Mouse (Mus musculus): ENCODE measurements at regions not wholly inside any gene's neighbourhood (a gene's known extent, or its start where the extent isn't known, plus 50 kb on each side); places are given as distances from the start of the nearest gene placed in this dataset.

GRCm38 (mm10) chr11:21478191-21478590, 93.8 kb upstream of the Wdpcp start:
- no peak for DNase-seq

DNA sequence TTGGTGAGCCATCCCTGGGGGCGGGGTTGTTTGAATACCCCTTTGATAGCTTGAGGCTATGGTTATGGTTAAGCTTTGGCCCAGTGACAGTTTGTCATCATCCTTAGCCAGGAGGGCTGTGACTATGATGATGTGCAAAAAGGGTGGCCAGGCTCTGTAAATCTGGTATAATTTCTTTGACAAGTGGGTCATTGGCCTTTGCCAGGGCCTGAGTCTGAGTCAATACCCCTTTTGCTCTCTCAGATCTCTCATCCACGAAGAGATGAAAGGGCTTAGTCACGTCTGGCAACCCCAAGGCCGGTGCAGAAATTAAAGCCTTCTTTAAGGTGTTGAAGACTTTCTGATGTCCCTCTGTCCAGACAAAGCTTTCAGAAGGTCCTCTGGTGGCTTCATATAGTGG, 99.7 kb upstream of the Ugp2 start:
- DNase-seq, result no peak

DNA sequence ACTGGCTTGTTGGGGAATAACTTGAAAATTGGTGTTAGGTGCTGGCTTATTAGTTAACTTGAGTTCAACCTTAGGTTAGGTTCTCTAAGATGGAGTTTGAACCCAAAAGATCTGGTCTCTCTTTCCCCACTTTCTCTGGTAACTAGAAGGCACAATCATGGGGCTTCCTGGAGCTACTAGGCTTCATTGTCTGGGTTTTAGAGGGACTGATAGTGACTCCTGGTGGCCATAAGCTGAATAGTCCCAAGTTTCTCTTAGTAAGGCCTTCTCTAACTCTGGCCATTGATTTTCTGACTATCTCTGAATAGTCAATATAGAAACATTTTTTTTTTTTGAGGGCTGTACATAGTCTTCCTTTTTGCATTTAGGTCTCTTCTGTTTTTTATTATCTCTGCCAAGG, 97.5 kb upstream of the Ugp2 start:
- DNase-seq, result no peak

- no peak for DNase-seq
Observed at GRCm38 (mm10) chr11:21460011-21460410, 89.0 kb upstream of the Ugp2 start.

DNA sequence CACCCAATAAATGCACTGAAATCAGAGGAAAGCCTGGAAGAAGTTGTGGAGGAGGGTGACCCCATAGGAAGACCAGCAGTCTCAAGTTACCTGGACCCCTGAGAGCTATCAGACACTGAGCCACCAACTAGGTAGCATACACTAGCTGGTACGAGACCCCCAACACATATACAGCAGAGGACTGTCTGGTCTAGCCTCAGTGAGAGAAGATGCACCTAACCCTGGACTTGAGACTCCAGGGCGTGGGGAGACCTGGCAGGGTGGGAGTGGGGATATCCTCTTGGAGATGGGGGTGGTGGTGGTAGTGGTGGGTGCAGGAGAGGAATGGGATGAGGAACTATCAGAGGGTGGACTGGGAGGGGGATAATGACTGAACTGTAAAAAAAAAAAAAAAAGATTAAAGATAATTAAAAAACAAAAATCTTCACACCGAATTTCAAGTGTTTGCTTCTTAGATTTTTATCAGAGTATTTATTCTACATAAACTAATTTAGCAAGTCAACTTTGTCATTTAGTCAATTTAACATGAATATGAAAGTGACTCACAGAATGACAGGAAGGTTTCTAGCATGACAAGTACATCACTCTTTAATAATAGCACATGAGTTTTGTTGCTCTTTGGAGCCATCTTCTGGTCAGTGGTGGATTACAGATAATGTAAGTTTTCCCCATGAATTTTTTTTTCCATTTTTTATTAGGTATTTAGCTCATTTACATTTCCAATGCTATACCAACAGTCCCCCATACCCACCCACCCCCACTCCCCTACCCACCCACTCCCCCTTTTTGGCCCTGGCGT, 82.5 kb upstream of the Ugp2 start:
- peak; percentile 43 for DNase-seq

- peak; percentile 13 for DNase-seq
Observed at GRCm38 (mm10) chr11:21433726-21434125, 62.7 kb upstream of the Ugp2 start.

DNA sequence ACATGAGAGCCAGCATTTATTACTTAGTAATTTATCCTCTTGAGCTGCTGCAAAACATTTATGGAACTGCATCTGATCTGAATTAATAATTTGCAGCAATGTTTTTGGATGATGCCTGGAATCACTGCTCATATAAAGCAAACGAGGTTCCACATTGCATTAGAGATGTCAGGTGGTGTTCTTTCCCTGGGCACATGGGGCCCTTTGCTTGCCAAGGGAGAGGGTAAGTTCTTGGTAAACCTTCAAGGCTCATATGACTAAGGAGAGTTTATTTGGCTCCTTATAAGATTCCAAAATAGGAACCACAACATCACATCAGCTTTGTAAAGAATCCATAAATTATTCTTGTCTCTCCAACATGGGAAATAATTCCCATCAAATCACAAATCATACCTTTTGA, 59.0 kb upstream of the Ugp2 start:
- DNase-seq, result no peak

GRCm38 (mm10) chr11:21428749-21429148, 57.7 kb upstream of the Ugp2 start:
- peak; percentile 68 for DNase-seq

DNA sequence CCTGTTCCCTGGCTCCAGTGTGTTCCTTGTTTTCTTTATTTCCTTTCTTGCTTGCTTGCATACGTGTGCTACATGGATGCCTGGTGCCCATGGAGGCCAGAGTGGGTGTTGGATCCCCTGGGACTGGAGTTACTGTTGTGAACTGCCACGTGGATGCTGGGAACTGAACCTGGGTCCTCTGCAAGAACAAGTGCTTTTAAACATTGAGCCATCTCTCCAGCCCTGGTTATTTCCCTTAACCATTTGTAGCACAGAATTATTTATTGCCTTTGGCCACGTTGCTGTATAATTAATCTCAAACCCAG, 57.0 kb upstream of the Ugp2 start:
- DNase-seq, result no peak

DNA sequence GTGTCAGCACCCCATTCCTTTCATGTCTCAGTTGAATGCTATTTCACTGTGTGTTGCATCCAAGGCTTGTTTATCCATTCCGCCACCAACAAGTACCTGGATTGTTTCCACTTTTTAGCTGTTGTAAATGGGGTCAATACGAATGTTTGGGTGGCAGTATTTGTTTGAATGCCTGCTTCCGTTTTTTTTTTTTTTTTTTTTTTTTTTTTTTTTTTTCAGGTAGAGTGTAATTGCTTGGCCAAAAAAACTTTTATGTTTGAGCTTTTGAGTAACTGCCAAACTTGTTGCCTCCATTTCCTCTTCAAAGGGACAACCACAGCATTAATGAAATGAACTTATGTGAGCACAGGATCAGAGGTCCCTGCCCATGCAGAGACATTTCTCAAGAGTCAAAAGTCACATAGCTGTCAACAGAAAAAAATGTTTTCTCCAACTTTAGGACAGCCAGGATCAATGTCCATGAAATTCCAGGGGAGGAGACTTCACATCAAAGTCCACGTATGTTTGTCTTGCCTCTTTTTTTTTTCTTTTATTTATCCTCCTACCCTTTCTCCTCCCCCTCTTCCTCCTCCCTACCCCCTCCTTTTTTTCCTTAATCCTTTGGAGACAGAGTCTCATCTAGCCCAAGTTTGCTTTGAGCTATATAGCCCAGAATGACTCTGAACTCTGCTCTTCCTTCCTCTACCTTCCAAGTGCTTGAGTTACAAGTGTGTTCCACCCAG, 56.5 kb upstream of the Ugp2 start:
- DNase-seq, result no peak

DNA sequence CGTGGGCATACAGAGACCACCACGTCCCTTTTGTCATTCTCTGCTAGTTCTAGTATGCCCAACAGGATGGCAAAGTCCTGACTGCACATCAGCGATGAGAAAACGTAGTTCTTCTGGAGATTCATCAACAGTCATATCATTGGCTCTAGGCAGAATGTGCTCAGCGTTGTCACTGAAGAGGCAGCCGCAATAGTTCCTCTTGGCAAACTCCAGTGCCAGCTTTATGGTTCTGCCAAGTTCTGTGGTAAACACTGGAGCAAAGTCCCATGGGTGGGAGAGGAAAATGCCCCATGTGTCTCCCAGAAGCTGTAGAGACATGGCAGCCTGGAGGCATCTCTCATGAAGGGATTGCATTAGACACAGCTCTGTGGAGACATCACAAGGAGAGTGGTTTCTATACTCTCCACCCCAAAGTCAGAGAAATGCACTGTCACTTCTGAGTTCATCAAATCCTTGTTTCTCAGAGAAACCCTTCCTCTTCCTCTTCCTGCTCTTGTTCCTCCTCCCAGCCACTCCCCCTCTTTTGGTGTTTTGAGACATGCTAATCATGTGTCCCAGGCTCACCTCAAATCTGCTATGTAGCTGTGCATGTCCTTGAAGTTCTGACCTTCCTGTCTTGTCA, 54.6 kb upstream of the Ugp2 start:
- DNase-seq, result peak; percentile 57

DNA sequence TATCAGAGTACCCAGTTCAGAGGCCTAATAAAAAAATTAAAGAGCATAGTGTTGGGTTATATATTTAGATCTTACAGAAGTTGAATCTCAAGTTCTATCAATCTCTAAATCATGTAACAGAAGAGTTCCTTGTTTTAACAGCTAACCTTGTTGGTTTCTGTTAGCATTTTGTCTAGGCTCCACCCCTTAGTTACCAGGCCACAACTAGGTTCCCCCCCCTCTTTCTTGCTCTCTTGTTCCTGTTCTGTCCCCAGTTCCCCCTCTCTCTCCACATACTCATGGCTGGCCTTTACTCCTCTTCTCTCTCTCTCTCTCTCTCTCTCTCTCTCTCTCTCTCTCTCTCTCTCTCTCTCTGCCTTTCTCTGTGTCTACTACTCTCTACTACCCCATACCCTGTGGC, 53.3 kb upstream of the Ugp2 start:
- DNase-seq, result no peak

DNA sequence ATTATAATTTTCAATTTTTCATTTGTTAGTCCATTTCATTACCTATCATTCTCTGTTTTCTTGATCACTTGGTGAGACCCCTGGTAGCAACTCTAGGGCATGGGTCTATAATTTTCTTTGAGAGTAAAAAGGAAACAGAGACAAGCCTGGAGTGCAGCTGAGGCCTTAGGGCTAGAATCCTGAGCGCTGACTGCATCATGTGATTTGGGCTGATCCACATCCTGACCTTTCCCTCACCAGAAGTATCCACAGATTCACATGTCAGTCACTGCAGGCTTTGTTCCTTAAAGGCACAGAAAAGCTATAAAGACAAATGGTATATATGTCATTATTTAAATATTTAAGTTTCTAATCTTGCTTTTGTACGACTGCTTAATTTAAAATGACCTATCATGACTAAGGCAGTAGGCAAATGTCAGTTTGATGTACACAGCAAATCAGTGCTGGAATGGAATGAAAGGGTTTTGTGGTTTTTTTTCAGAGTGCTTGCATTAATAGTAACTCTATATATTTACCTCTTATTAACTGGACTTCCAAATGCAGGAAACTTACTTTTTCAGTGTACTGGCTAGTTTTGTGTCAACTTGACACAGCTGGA, 51.4 kb upstream of the Ugp2 start:
- no peak for DNase-seq

Measured in adrenal gland, postnatal 10 days (tissue).